Mouse (Mus musculus) bone marrow, adult 2 months (tissue): ENCODE results near the gene Hist1h1d.
"Not testable (repeated sequence)": the region's sequence is repeated elsewhere in the genome, so short reads cannot be mapped to it uniquely, and the experiment has no call there.

Source experiments
- CTCF ChIP-seq: fragments of 200-500 bp; IDR thresholded peaks from 2 replicates; pipeline ENCODE4 v1.5.1; 2011; ENCODE audit warnings: low read length, control low read depth; ENCODE audit not compliant: control insufficient read depth, insufficient read depth
- POLR2A ChIP-seq: fragments of 200-500 bp; IDR thresholded peaks from 2 replicates; pipeline ENCODE4 v1.6.1; 2011; ENCODE audit warnings: low read depth, mild to moderate bottlenecking, control low read depth, low read length, borderline replicate concordance; ENCODE audit not compliant: control insufficient read depth

- TF ChIP-seq CTCF: not testable (repeated sequence)
- TF ChIP-seq POLR2A: peak; percentile 93; the same call in 1 of the 2 replicates
Measured at GRCm38 (mm10) chr13:23575864-23576313, 22.8 kb downstream of the Hist1h1d start.
